Mouse (Mus musculus) kidney, adult 2 months (tissue): Measurements from ENCODE around the gene Hoxc12. TPM values are rescaled to one million over a fixed set of nuclear protein-coding genes. Genes with fewer than 3 reads are reported as not detected.

ENCODE experiments used
- DNase-seq: peaks from one replicate; pipeline ENCODE4 v3.0.0; 2021
- H3K27ac ChIP-seq: fragments of 200-500 bp; 2 replicates; pipeline ENCODE4 v1.5.1; 2012; ENCODE audit warnings: low read depth, low read length, control low read depth, inconsistent platforms; ENCODE audit not compliant: insufficient read depth
- H3K27me3 ChIP-seq: fragments of 200-500 bp; replicated peaks from 2 replicates; pipeline ENCODE4 v1.6.1; 2012; ENCODE audit warnings: mild to moderate bottlenecking, moderate library complexity, low read length, inconsistent platforms; ENCODE audit not compliant: control insufficient read depth, insufficient read depth
- H3K36me3 ChIP-seq: fragments of 200-500 bp; 2 replicates; pipeline ENCODE4 v1.6.1; 2012; ENCODE audit warnings: mild to moderate bottlenecking, moderate library complexity, low read length, inconsistent platforms; ENCODE audit not compliant: control insufficient read depth, insufficient read depth
- H3K4me1 ChIP-seq: fragments of 200-500 bp; 2 replicates; pipeline ENCODE4 v1.6.1; 2011; ENCODE audit warnings: low read length; ENCODE audit not compliant: control insufficient read depth, insufficient read depth
- H3K4me3 ChIP-seq: fragments of 200-500 bp; 2 replicates; pipeline ENCODE4 v1.5.1; 2011; ENCODE audit warnings: mild to moderate bottlenecking, low read depth, low read length, control low read depth; ENCODE audit not compliant: insufficient read depth
- CTCF ChIP-seq: fragments of 200-500 bp; conservative IDR thresholded peaks from 2 replicates; pipeline ENCODE4 v1.5.1; 2011; ENCODE audit warnings: low read depth, mild to moderate bottlenecking, control low read depth, low read length, moderate library complexity, mixed read lengths; ENCODE audit not compliant: insufficient read depth, insufficient read length
- POLR2A ChIP-seq: fragments of 200-500 bp; IDR thresholded peaks from one replicate; pipeline ENCODE4 v1.6.1; 2011; ENCODE audit warnings: low read depth, low read length, control low read depth
- WGBS: fragments of 180-500 bp; shearing (Covaris S2); methylation state at CpG from one replicate; pipeline ENCODE4 v1.1.7; 2018; 5-methylcytosine and 5-hydroxymethylcytosine counted together
- polyA plus RNA-seq: library from polyadenylated mRNA; depleted of rRNA; stranded (reverse); fragments of >200 nt; gene quantifications from 2 replicates; pipeline ENCODE4 v1.2.3, GENCODE M21; 2012

Hoxc12 gene
- polyA plus RNA-seq, 1 experiment, result not detected

DNA sequence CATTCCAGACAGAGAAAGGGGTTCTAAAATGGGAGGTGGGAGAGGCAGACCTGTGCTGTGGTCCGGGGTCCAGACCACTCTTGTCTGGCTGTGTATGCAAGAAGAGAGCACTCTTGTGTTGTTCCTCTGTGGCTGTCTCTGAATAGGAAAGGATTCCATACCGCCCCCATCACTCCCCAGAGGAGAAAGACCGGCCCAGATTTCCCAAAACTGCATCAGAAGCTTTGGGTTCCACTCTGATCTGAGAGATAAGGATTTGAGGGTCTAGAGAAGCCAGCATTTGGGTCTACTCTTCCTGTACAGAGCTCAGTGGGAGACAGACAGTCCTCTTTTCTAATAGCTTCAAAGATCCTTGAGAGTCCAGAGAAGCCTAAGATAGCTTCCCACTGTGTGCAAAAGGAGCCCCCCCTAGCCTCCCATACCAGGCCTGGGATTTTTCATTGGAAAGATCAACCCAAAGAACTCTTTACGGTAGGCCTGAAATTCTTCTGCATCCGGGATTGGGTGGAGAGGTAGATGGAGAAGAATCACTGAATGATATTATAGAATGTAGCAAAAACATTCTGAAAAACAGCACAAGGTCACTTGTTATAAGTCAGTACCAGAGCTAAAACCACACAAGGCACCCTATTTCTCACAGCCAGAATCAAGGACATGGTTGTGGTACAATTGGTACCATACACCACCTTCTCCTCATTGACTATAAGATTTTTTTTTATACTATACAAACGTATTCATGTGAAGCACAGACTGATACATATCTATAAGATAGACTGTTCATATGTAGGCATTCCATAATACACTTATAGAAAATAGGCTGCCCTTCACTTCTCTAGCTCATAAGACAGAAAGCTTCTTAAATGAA lies 13.7 kb upstream of the Hoxc12 start:
- peaks cover 27% of the 10 kb centered on the region for H3K27me3 ChIP-seq
- DNase-seq, result no peak
- 37% methylated on average over 6 of the region's 6 CpGs for WGBS
- H3K4me1 ChIP-seq, result no peaks in the 10 kb centered on the region
- no peak overlapping the region for H3K4me3 ChIP-seq
- no peak overlapping the region for H3K27ac ChIP-seq
- no peaks in the 10 kb centered on the region for H3K36me3 ChIP-seq
- no peak for TF ChIP-seq POLR2A
- TF ChIP-seq CTCF, result no peak

GRCm38 (mm10) chr15:102927032-102927645 lies 9.4 kb upstream of the Hoxc12 start:
- Histone ChIP-seq H3K36me3 (no peaks in the 10 kb centered on the region), H3K4me3 (no peak overlapping the region), H3K27me3 (peaks cover 11% of the 10 kb centered on the region), H3K27ac (no peak overlapping the region), H3K4me1 (no peaks in the 10 kb centered on the region)
- TF ChIP-seq CTCF, result no peak
- TF ChIP-seq POLR2A, result no peak
- WGBS, result 5% methylated on average over 40 of the region's 40 CpGs
- DNase-seq, result no peak

- TF ChIP-seq POLR2A, result no peak
- TF ChIP-seq CTCF, result no peak
- Histone ChIP-seq H3K36me3 (no peaks in the 10 kb centered on the region), H3K27me3 (peaks cover 16% of the 10 kb centered on the region), H3K27ac (no peak overlapping the region), H3K4me3 (no peak overlapping the region), H3K4me1 (no peaks in the 10 kb centered on the region)
- 8% methylated on average over 23 of the region's 23 CpGs for WGBS
- DNase-seq, result no peak
Observed at GRCm38 (mm10) chr15:102931706-102932358, 4.7 kb upstream of the Hoxc12 start.

- 11% methylated on average over 12 of the region's 12 CpGs for WGBS
- H3K27me3 ChIP-seq, result peaks cover 20% of the 10 kb centered on the region
- H3K36me3 ChIP-seq, result no peaks in the 10 kb centered on the region
- TF ChIP-seq POLR2A (no peak), CTCF (no peak)
- no peak for DNase-seq
- H3K4me1 ChIP-seq, result no peaks in the 10 kb centered on the region
- no peak overlapping the region for H3K4me3 ChIP-seq
- no peak overlapping the region for H3K27ac ChIP-seq
Observed at GRCm38 (mm10) chr15:102934438-102934837, 2.1 kb upstream of the Hoxc12 start.

- 3% methylated on average over 27 of the region's 27 CpGs for WGBS
- Histone ChIP-seq H3K36me3 (no peaks in the 10 kb centered on the region), H3K27ac (no peak overlapping the region), H3K4me1 (no peaks in the 10 kb centered on the region), H3K27me3 (peaks cover 20% of the 10 kb centered on the region), H3K4me3 (no peak overlapping the region)
- no peak for DNase-seq
- TF ChIP-seq POLR2A, result no peak
- TF ChIP-seq CTCF, result no peak
Observed at GRCm38 (mm10) chr15:102934897-102935296, 1.7 kb upstream of the Hoxc12 start.

DNA sequence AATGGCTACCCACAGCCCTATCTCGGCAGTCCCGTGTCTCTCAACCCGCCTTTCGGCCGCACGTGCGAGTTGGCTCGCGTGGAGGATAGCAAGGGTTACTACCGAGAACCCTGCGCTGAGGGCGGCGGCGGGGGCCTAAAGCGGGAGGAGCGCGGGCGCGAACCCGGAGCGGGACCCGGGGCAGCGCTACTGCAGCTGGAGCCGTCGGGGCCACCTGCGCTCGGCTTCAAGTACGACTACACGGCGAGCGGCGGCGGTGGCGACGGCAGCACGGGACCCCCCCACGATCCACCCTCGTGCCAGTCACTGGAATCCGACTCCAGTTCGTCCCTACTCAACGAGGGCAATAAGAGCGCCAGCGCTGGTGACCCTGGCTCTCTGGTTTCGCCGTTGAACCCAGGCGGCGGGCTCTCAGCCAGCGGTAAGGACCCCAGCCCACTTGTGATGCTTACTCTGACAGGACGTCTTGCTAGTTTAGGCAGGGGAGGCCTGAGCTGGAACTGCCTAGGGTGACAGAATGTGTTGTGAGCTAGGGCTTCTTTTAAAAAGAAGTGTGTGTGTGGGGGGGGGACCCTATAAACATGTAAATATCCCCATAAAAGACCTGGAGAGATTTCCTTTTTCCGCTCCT lies 594 bp downstream of the Hoxc12 start:
- TF ChIP-seq CTCF (no peak), POLR2A (no peak)
- DNase-seq, result no peak
- H3K4me3 ChIP-seq, result no peak overlapping the region
- H3K27me3 ChIP-seq, result peaks cover 20% of the 10 kb centered on the region
- WGBS, result 4% methylated on average over 50 of the region's 50 CpGs
- H3K4me1 ChIP-seq, result no peaks in the 10 kb centered on the region
- H3K36me3 ChIP-seq, result no peaks in the 10 kb centered on the region
- no peak overlapping the region for H3K27ac ChIP-seq
